Mouse (Mus musculus): ENCODE measurements around the gene Ppil2. TPM values are rescaled to one million over a fixed set of nuclear protein-coding genes. Genes with fewer than 3 reads are reported as not detected.

Gene Ppil2
- polyA plus RNA-seq, 1 experiment from 2014 or later, result 150 TPM

DNA sequence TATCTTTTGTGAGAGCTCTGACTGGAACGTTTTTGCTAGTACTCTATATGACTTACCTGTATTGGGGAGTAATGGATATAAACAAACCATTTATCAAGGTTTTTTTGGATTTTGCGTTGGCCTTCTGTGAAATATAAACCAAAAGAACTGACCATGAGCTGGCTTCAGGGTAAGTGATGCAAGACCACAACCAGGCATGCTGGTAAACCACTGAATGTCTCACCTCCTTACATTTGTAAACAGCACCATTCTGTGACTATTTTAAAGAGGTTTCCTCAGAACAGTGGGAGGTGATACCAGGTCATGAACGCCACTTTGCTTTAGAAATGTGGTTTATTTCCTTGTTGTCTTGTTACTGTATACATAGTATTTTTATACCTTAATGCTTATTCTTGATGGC lies 24.8 kb downstream of the Ppil2 start:
- Histone ChIP-seq H3K4me1 (no peaks in the 10 kb centered on the region), H3K27me3 (replicated peaks; ENCODE audit: low read depth, poor library complexity, severe bottlenecking) (no peaks in the 10 kb centered on the region), H3K4me3 (no peak overlapping the region), H3K36me3 (replicated peaks) (peaks cover 100% of the 10 kb centered on the region), H3K9me3 (no peaks in the 10 kb centered on the region), H3K27ac (replicated peaks) (no peak overlapping the region)
- WGBS, result 88% methylated on average over 3 of the region's 3 CpGs
- no peak for DNase-seq (ENCODE audit: low spot score)

DNA sequence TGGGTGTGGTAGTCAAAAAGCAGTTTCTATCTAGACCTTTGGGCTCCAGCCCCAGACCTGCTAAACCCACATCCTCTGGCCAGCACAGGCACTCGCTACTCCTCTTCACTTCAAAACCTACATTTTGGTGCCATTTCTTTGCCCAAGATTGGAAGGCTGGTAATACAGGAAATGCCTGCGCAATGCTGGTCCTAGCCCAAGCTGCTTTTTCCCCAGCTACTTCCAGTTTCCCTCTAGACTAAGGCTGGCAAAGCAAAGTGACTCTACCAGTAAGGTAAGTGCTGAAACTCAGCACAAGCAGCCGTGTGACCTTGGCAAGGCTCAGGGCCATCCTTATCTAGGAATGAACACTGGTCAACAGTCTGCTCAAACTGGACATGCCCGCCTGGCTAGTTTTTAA lies 25.4 kb downstream of the Ppil2 start:
- WGBS, result 92% methylated on average over 4 of the region's 4 CpGs
- Histone ChIP-seq H3K27me3 (replicated peaks; ENCODE audit: low read depth, poor library complexity, severe bottlenecking) (no peaks in the 10 kb centered on the region), H3K36me3 (replicated peaks) (peaks cover 100% of the 10 kb centered on the region), H3K27ac (replicated peaks) (no peak overlapping the region), H3K9me3 (no peaks in the 10 kb centered on the region), H3K4me3 (no peak overlapping the region), H3K4me1 (no peaks in the 10 kb centered on the region)
- DNase-seq (ENCODE audit: low spot score), result no peak

DNA sequence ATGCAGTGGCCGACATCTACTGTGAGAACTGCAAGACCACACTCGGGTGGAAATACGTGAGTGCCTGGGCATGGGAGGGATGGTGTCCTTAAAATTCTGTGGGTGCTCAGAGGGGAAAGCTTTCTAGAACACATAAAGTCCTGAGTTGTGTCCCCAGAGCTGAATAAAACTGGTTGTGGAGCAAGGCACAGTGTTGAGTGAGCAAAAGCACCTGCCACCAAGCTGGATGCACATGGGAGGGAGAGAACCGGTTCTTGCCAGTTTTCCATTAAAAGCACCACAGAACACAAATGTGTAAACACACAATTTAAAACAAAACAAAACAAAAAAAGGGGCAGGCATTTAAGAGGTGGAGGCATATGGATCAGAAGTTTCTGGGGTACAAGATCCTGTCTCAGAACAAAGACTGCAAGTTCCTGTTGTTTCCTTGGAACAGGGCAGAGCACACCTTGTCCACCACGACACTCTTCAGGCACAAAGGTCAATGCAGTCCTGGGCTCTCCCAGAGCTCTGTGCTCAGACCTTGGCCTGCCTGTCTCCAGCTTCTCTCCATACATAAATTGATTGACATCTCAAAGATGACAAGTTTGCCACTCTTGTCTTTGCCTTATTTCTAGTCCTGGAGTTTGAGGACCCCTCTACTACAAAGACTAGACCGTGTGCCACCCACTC lies 28.8 kb downstream of the Ppil2 start:
- H3K27me3 ChIP-seq (replicated peaks; ENCODE audit: low read depth, poor library complexity, severe bottlenecking), result no peaks in the 10 kb centered on the region
- H3K4me1 ChIP-seq, result no peaks in the 10 kb centered on the region
- no peak overlapping the region for H3K27ac ChIP-seq (replicated peaks)
- no peaks in the 10 kb centered on the region for H3K9me3 ChIP-seq
- DNase-seq (ENCODE audit: low spot score), result no peak
- no peak overlapping the region for H3K4me3 ChIP-seq
- H3K36me3 ChIP-seq (replicated peaks), result peaks cover 98% of the 10 kb centered on the region
- WGBS, result 88% methylated on average over 6 of the region's 6 CpGs

DNA sequence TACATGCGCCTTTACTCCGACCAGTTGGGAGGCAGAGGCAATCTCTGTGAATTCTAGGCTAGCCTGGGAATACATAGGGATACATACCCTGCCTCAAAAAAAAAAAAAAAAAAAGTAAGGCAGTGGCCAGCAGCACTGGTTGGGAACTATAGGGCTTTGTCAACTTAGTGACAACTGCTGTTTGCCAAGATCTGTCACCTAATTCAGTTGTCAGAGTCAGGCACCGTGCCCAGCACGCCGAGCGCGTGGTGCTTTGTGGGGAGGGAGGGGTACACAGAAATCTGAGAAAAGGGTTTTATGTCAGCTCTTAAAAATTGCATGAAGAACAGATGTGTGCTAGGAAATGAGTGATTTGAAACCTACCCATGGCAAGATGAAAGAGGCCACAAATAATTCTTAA lies 33.0 kb downstream of the Ppil2 start:
- H3K9me3 ChIP-seq, result peaks cover 11% of the 10 kb centered on the region
- no peak overlapping the region for H3K4me3 ChIP-seq
- H3K36me3 ChIP-seq (replicated peaks), result peaks cover 98% of the 10 kb centered on the region
- 98% methylated on average over 7 of the region's 7 CpGs for WGBS
- H3K27me3 ChIP-seq (replicated peaks; ENCODE audit: low read depth, poor library complexity, severe bottlenecking), result no peaks in the 10 kb centered on the region
- no peak overlapping the region for H3K27ac ChIP-seq (replicated peaks)
- no peaks in the 10 kb centered on the region for H3K4me1 ChIP-seq
- no peak for DNase-seq (ENCODE audit: low spot score)

- DNase-seq (ENCODE audit: low spot score), result no peak
- peaks cover 98% of the 10 kb centered on the region for H3K36me3 ChIP-seq (replicated peaks)
- H3K4me1 ChIP-seq, result no peaks in the 10 kb centered on the region; the same call in 1 of the 2 replicates
- H3K4me3 ChIP-seq, result no peak overlapping the region
- no peak overlapping the region for H3K27ac ChIP-seq (replicated peaks)
- peaks cover 11% of the 10 kb centered on the region for H3K9me3 ChIP-seq
- H3K27me3 ChIP-seq (replicated peaks; ENCODE audit: low read depth, poor library complexity, severe bottlenecking), result no peaks in the 10 kb centered on the region
Observed at GRCm38 (mm10) chr16:17076869-17077268, 34.2 kb downstream of the Ppil2 start.

GRCm38 (mm10) chr16:17076301-17076700 lies 34.8 kb downstream of the Ppil2 start:
- 95% methylated on average over 2 of the region's 2 CpGs for WGBS
- Histone ChIP-seq H3K4me3 (no peak overlapping the region), H3K36me3 (replicated peaks) (peaks cover 96% of the 10 kb centered on the region), H3K27me3 (replicated peaks; ENCODE audit: low read depth, poor library complexity, severe bottlenecking) (no peaks in the 10 kb centered on the region), H3K9me3 (peaks cover 11% of the 10 kb centered on the region), H3K27ac (replicated peaks) (no peak overlapping the region), H3K4me1 (peaks cover 3% of the 10 kb centered on the region; the same call in 1 of the 2 replicates)
- no peak for DNase-seq (ENCODE audit: low spot score)

GRCm38 (mm10) chr16:17073000-17073399 lies 38.1 kb downstream of the Ppil2 start:
- Histone ChIP-seq H3K27ac (replicated peaks) (no peak overlapping the region), H3K4me3 (no peak overlapping the region), H3K4me1 (peaks cover 9% of the 10 kb centered on the region), H3K9me3 (peaks cover 11% of the 10 kb centered on the region), H3K27me3 (replicated peaks; ENCODE audit: low read depth, poor library complexity, severe bottlenecking) (no peaks in the 10 kb centered on the region), H3K36me3 (replicated peaks) (peaks cover 65% of the 10 kb centered on the region)
- no peak for DNase-seq (ENCODE audit: low spot score)
- WGBS, result 94% methylated on average over 7 of the region's 7 CpGs

DNA sequence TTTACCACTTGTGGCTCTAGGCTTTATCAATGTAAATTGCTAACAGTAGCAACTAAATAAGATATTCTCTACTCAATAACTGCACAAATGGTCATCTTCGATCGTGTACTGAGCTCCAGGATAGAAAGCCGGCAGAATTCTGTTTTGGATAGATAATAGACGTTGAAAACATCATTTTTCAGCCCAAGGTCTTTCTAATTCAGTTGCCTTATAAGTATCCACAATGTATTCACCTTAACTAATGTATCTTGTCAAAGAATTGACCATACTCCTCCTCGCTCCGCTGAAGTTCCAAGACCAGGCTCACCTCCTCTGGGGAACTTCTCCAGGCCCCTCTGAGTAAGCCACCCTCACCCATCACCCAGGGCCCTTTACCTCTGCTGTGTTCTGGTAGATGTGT lies 40.3 kb downstream of the Ppil2 start:
- 58% methylated on average over 6 of the region's 6 CpGs for WGBS
- DNase-seq (ENCODE audit: low spot score), result no peak
- Histone ChIP-seq H3K27me3 (replicated peaks; ENCODE audit: low read depth, poor library complexity, severe bottlenecking) (no peaks in the 10 kb centered on the region), H3K4me1 (peaks cover 9% of the 10 kb centered on the region), H3K36me3 (replicated peaks) (peaks cover 42% of the 10 kb centered on the region), H3K4me3 (peak overlapping the region; percentile 91), H3K9me3 (peaks cover 6% of the 10 kb centered on the region), H3K27ac (replicated peaks) (peak overlapping the region; percentile 98)

DNA sequence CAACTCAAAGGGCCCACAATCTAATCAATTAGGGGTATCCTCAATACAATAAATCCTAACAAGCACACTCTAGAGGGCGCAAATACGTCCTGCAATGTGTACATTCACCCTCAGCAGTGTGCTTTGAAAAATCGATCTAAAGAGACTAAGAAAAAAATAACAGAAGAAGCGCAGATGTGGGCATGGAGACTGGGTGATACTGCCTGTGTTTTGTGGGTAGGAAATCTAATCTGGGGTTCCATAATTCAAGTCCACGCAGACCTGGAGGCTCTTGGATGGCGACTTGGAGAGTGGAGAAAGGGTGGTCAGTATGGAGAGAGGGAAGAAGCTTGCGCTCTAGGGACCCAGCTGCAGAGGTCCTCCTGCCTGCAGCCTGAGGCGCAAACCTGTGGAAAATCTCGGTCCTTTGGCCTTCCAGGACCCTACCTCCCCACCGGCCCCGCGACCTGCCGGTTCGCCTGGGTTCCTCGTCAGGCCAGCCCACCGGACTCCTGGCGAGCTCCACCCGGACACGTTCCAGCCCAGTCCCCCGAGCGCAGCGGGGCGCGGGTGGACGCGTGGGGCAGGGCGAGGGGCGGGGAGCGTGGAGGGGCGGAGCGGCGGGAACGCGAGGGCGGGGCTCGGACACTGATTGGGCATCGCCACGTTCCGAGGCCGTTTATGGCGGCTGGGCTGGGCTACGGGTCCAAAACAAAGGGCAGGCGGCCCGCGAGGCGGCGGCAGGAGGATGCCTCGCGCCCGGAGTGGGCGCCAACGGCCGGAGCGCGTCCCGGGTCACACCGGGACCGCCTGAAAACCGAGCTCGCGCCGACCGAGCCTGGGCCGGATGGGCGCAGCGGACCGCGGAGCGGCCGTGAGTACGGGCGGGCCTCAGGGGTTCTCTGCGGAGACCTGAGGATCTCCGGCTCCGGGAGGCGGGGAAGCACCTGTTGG lies 41.3 kb downstream of the Ppil2 start, which contains the start of gene Ypel1:
Ypel1 (plus strand) TSS at position 186 of the 933 bp plus-strand sequence.
- peaks cover 32% of the 10 kb centered on the region for H3K36me3 ChIP-seq (replicated peaks)
- peaks cover 9% of the 10 kb centered on the region for H3K4me1 ChIP-seq
- peak within 1 kb of the TSS; percentile 91 for H3K4me3 ChIP-seq
- peak within 1 kb of the TSS; percentile 98 for H3K27ac ChIP-seq (replicated peaks)
- WGBS, result under 1% methylated on average over 76 of the region's 76 CpGs
- no peaks in the 10 kb centered on the region for H3K9me3 ChIP-seq
- peak; percentile 93 for DNase-seq (ENCODE audit: low spot score)
- no peaks in the 10 kb centered on the region for H3K27me3 ChIP-seq (replicated peaks; ENCODE audit: low read depth, poor library complexity, severe bottlenecking)

GRCm38 (mm10) chr16:17067552-17067951 lies 43.5 kb downstream of the Ppil2 start:
- peaks cover 10% of the 10 kb centered on the region for H3K36me3 ChIP-seq (replicated peaks)
- no peak overlapping the region for H3K4me3 ChIP-seq
- no peak for DNase-seq (ENCODE audit: low spot score)
- H3K9me3 ChIP-seq, result no peaks in the 10 kb centered on the region
- H3K27me3 ChIP-seq (replicated peaks; ENCODE audit: low read depth, poor library complexity, severe bottlenecking), result peaks cover 5% of the 10 kb centered on the region; the same call in 1 of the 2 replicates
- no peak overlapping the region for H3K27ac ChIP-seq (replicated peaks)
- 93% methylated on average over 2 of the region's 2 CpGs for WGBS
- peaks cover 9% of the 10 kb centered on the region for H3K4me1 ChIP-seq

- H3K36me3 ChIP-seq (replicated peaks), result no peaks in the 10 kb centered on the region
- H3K4me1 ChIP-seq, result peaks cover 4% of the 10 kb centered on the region; the same call in 1 of the 2 replicates
- 71% methylated on average over 1 of the region's 1 CpGs for WGBS
- H3K27ac ChIP-seq (replicated peaks), result no peak overlapping the region
- peaks cover 5% of the 10 kb centered on the region; the same call in 1 of the 2 replicates for H3K27me3 ChIP-seq (replicated peaks; ENCODE audit: low read depth, poor library complexity, severe bottlenecking)
- DNase-seq (ENCODE audit: low spot score), result no peak
- H3K4me3 ChIP-seq, result no peak overlapping the region
- H3K9me3 ChIP-seq, result no peaks in the 10 kb centered on the region
Observed at GRCm38 (mm10) chr16:17062338-17062737, 48.7 kb downstream of the Ppil2 start.

GRCm38 (mm10) chr16:17055584-17055983 lies 55.5 kb downstream of the Ppil2 start:
- peaks cover 4% of the 10 kb centered on the region; the same call in 1 of the 2 replicates for H3K4me1 ChIP-seq
- H3K27ac ChIP-seq (replicated peaks), result no peak overlapping the region
- no peak for DNase-seq (ENCODE audit: low spot score)
- H3K4me3 ChIP-seq, result no peak overlapping the region
- H3K36me3 ChIP-seq (replicated peaks), result no peaks in the 10 kb centered on the region
- H3K27me3 ChIP-seq (replicated peaks; ENCODE audit: low read depth, poor library complexity, severe bottlenecking), result no peaks in the 10 kb centered on the region
- 78% methylated on average over 3 of the region's 3 CpGs for WGBS
- no peaks in the 10 kb centered on the region for H3K9me3 ChIP-seq

Data from embryonic facial prominence, embryonic 10.5 days (tissue).